Mouse (Mus musculus) embryo, embryonic 10.5 days (tissue): Measurements from ENCODE around the gene Phlpp1.
A peak's percentile ranks its signal among the peaks of the same experiment; 100 is the strongest.

ENCODE experiments used
- DNase-seq: peaks from one replicate; pipeline ENCODE4 v3.0.0-alpha.2; 2015; ENCODE audit warnings: low spot score

Phlpp1 gene

GRCm38 (mm10) chr1:106387264-106387663, 215.7 kb downstream of the Phlpp1 start:
- no peak for DNase-seq

GRCm38 (mm10) chr1:106389673-106390072, 218.1 kb downstream of the Phlpp1 start:
- DNase-seq = peak; percentile 83

- no peak for DNase-seq
These were observed 221.5 kb downstream of the Phlpp1 start for GRCm38 (mm10) chr1:106393072-106393471.

GRCm38 (mm10) chr1:106394678-106395077, 223.1 kb downstream of the Phlpp1 start:
- no peak for DNase-seq

GRCm38 (mm10) chr1:106395476-106395875, 223.9 kb downstream of the Phlpp1 start:
- peak; percentile 88 for DNase-seq

- no peak for DNase-seq
These were observed 229.5 kb downstream of the Phlpp1 start for GRCm38 (mm10) chr1:106400900-106401634.

- peak; percentile 6 for DNase-seq
These were observed 231.5 kb downstream of the Phlpp1 start for GRCm38 (mm10) chr1:106403011-106403501.

- DNase-seq = no peak
These were observed 235.3 kb downstream of the Phlpp1 start for GRCm38 (mm10) chr1:106406852-106407251.

- no peak for DNase-seq
These were observed 236.4 kb downstream of the Phlpp1 start for GRCm38 (mm10) chr1:106407963-106408440.

- DNase-seq = no peak
These were observed 239.3 kb downstream of the Phlpp1 start for GRCm38 (mm10) chr1:106410858-106411257.

GRCm38 (mm10) chr1:106425128-106425936, 253.8 kb downstream of the Phlpp1 start:
- peak; percentile 80 for DNase-seq

- no peak for DNase-seq
These were observed 256.6 kb downstream of the Phlpp1 start for GRCm38 (mm10) chr1:106428170-106428569.

GRCm38 (mm10) chr1:106428580-106428979, 257.0 kb downstream of the Phlpp1 start:
- no peak for DNase-seq

- DNase-seq = no peak
These were observed 262.0 kb downstream of the Phlpp1 start for GRCm38 (mm10) chr1:106433580-106433979.
